Mouse (Mus musculus) gastrocnemius, adult 2 months (tissue): Measurements from ENCODE around the gene Trip10. TPM values are rescaled to one million over a fixed set of nuclear protein-coding genes. Genes with fewer than 3 reads are reported as not detected.

Experiments used
- DNase-seq: peaks from one replicate; pipeline ENCODE4 v3.0.0; 2022
- H3K27ac ChIP-seq: fragments of 200-600 bp; 2 replicates; pipeline ENCODE4 v1.8.1; 2022; ENCODE audit warnings: mild to moderate bottlenecking
- H3K4me3 ChIP-seq: fragments of 200-600 bp; 2 replicates; pipeline ENCODE4 v1.8.1; 2022; ENCODE audit warnings: mild to moderate bottlenecking, moderate library complexity
- CTCF ChIP-seq: fragments of 200-600 bp; IDR thresholded peaks from 2 replicates; pipeline ENCODE4 v1.8.1; 2022; ENCODE audit warnings: antibody characterized with exemption, mild to moderate bottlenecking, moderate library complexity
- intact Hi-C: fragments of 180-260 bp; cut with DNase I; formaldehyde crosslinking; loops from one replicate; pipeline ENCODE4 v1.15.1; 2025
- total RNA-seq, 2 experiments: library from RNA; stranded (reverse); gene quantifications; 2 replicates each; pipeline ENCODE4 v1.2.3; 2021

The Trip10 gene
- total RNA-seq, 2 experiments from 2014 or later, result 170 to 176 TPM

DNA sequence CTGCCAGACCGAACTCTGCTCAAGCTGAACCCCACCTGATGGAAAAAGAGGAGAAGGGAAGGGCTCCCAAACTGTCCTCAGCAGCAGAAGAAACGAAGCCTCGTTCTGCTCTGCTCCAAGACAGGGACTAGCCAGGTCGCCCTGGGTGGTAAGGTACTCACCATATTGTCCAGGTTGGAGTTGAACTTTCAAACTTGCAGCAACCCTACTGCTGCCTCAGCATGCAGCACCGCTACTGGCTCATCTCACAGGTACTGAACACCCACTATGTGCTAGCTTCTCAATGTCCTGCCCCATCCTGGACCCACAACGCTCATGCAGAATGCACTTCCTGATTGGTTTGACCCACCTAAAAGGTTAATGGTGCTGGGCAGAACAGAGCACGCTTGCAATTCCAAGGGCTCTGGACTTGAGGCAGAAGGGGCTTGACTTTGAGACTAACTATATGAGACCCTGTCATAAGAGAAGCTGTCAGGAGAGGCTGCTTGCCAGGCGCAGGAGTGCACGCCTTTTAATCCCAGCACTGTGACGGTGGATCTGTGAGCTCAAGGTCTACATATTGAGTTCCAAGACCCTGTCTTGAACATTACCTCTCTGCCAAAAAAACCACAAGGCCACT lies 3.8 kb upstream of the Trip10 start:
- H3K4me3 ChIP-seq, result no peak overlapping the region
- intact Hi-C loops, result loop anchor here (10.0 kb wide), 1 partner anchor 251 kb away; the partner anchor contains the start of genes Alkbh7 and Clpp
- H3K27ac ChIP-seq, result no peak overlapping the region
- DNase-seq, result peak; percentile 19
- TF ChIP-seq CTCF, result no peak

GRCm38 (mm10) chr17:57246663-57247392 lies 2.4 kb upstream of the Trip10 start:
- DNase-seq, result peak; percentile 19

DNA sequence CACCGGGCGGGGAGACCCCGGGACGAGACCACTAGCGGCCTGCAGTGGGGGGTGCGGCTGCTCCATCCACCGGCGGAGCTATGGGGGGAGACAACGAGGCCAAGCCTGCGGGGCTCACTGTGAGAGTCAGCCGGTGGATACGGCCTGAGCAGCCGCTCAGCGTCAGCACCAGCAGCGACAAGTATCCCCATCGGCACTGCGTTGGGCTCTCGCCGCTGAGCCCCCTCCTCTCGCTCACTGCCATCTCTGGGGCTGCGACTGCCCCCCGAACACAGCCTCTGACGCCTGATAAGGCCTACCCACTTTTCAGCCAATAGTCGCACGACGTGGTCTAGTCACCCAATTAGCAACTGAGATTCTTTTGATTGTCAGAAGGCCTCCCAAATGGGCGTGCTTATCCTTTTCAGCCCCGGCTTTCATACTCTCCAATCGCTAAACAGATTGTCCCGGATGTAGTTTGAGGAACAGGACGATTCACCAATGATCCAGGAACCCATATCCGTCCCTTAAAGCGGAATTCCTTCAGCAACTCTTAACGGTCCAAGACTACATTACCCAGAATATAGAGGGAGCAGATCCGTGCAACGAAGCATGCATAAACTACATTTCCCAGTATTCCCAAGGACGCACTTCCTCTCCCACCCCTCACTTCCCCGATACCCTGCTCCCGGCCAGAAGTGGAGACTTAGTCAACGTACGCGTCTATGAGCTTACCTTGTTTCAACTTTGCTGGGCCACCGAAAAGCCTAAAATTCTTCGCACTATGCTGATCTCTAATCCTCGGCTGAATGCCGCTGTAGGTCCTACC lies 1.7 kb upstream of the Trip10 start:
- intact Hi-C loops, result loop anchor here (10.0 kb wide), 1 partner anchor 253 kb away; the partner anchor contains the start of genes Alkbh7 and Clpp
- Histone ChIP-seq H3K27ac (peak overlapping the region; percentile 95), H3K4me3 (peak overlapping the region; percentile 84)
- DNase-seq, result peak; percentile 92
- TF ChIP-seq CTCF, result no peak

More at GRCm38 (mm10) chr17:57246663-57247392, 2.4 kb upstream of the Trip10 start:
- Histone ChIP-seq H3K27ac (peak overlapping the region; percentile 92), H3K4me3 (peak overlapping the region; percentile 84)
- no peak for TF ChIP-seq CTCF
- intact Hi-C loops, result loop anchor here (10.0 kb wide), 1 partner anchor 252 kb away; the partner anchor contains the start of genes Alkbh7 and Clpp

- peak; percentile 84 for TF ChIP-seq CTCF
- Histone ChIP-seq H3K4me3 (peak within 1 kb of the TSS; percentile 84), H3K27ac (peak within 1 kb of the TSS; percentile 95)
- intact Hi-C loops, result loop anchor here (10.0 kb wide), 1 partner anchor 253 kb away; the partner anchor contains the start of genes Alkbh7 and Clpp
- DNase-seq, result peak; percentile 89
Measured at GRCm38 (mm10) chr17:57248201-57248699, 1.0 kb upstream of the Trip10 start, which contains the start of gene Gpr108. Gene Gpr108, minus strand, starts transcription at chr17:57248446.

DNA sequence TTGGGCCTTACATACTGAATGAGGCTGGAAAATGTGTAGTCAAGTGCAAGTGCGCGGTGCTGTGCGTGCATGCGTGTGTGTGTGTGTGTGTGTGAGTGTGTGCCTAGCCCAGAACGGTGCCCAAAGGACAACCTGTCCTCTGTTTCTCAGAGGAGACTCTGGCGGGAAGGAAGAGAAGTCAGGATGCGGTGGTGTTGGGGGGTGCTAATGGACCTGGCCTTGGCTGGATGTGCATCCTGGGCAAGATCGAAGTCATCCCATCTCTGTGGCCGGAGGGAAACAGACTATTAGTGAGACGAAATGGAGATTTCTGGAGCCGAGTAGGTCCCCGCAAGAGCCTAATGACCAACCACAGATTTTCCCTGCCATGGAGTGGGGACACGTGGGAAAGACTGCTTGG lies 484 bp upstream of the Trip10 start:
- peak overlapping the region; percentile 83 for H3K4me3 ChIP-seq
- peak; percentile 43 for DNase-seq
- intact Hi-C loops, result loop anchor here (1.0 to 10.0 kb wide), 2 partner anchors 27 to 254 kb away; partner anchors contain the start of genes Alkbh7 and Clpp
- no peak for TF ChIP-seq CTCF
- peak overlapping the region; percentile 95 for H3K27ac ChIP-seq

DNA sequence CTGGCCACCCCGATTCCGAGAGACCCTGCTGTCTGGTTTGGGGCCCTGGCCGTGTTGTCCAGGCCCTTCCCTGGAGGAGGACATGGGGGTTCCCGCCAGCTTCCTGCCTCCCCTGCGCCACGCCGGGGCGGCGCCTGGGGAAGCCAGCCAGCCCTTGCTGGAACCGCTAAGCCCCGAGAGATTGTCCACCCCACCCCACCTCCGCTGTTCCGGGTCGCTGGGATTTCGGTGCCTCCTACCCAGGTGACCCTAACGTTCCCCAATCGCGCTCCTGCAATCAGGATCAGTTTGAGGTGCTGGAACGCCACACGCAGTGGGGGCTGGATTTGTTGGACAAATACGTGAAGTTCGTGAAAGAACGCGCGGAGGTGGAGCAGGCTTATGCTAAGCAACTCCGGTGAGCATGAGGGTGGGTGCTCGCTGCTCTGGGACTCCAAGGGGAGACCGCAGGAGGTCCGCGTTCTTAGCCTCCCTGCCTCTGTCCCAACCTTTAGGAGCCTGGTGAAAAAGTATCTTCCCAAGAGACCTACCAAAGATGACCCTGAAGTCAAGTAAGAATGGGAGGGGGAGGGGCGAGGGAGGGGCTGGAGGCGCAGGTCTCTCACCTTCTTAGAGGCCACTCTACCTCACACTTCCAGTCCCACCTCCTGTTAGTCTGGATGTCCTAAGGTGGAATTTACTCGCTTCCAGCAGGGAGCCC lies 1.4 kb downstream of the Trip10 start:
- DNase-seq, result peak; percentile 89
- intact Hi-C loops, result no loop called here
- TF ChIP-seq CTCF, result no peak
- Histone ChIP-seq H3K27ac (peak overlapping the region; percentile 95), H3K4me3 (peak overlapping the region; percentile 83)

DNA sequence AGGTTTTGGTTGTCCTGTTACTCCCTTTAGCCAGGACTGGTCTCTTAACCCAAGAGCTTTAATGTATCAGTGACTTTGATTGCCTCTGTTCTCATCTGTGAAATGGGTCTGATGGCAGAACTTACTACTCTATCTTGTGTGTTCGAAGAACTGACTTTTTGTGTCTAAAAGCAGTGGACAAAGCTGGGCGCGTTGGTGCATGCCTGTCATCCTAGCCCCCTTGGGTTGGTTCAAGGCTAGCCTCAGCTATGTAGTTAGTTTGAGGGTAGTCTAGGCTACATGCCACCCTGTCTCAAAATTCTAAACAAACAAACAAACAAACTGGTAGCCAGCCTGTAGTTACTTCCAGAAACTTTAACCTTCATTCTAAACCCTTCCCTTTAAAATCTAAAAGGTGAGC lies 2.2 kb downstream of the Trip10 start:
- peak; percentile 13 for DNase-seq
- Histone ChIP-seq H3K27ac (peak overlapping the region; percentile 95), H3K4me3 (peak overlapping the region; percentile 83)
- intact Hi-C loops, result no loop called here
- TF ChIP-seq CTCF, result no peak

- intact Hi-C loops, result no loop called here
- Histone ChIP-seq H3K4me3 (0 out of 2 replicates have a peak overlapping the region, but pooled peaks have one; percentile 13), H3K27ac (peak overlapping the region; percentile 57)
- no peak for TF ChIP-seq CTCF
- DNase-seq, result peak; percentile 14
Measured at GRCm38 (mm10) chr17:57253306-57253705, 4.1 kb downstream of the Trip10 start.

GRCm38 (mm10) chr17:57255354-57255753 lies 6.1 kb downstream of the Trip10 start:
- H3K27ac ChIP-seq, result peak overlapping the region; percentile 81
- peak; percentile 82 for DNase-seq
- intact Hi-C loops, result no loop called here
- TF ChIP-seq CTCF, result no peak
- peak overlapping the region; percentile 44 for H3K4me3 ChIP-seq

GRCm38 (mm10) chr17:57256921-57257485 lies 7.7 kb downstream of the Trip10 start:
- peak; percentile 11 for DNase-seq
- TF ChIP-seq CTCF, result no peak
- H3K27ac ChIP-seq, result peak overlapping the region; percentile 81; the same call in 1 of the 2 replicates
- intact Hi-C loops, result no loop called here
- no peak overlapping the region for H3K4me3 ChIP-seq

DNA sequence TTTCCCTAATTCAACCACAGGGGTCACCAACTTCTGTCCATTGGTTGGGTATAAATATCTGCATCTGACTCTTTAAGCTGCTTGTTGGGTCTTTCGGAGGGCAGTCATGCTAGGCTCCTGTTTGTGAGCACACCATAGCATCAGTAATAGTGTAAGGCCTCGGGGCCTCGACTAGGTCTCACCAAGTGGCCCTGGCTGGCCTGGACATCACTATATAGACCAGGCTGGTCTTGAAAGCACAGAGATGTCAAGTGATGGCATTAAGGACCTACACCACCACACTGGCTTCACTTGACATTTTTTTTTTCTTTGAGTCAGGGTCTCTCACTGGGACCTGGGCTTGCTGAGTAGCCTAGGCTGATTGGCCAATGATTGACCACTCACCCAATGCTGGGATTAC lies 8.9 kb downstream of the Trip10 start:
- peak overlapping the region; percentile 89 for H3K27ac ChIP-seq
- TF ChIP-seq CTCF, result no peak
- no peak overlapping the region for H3K4me3 ChIP-seq
- no peak for DNase-seq
- intact Hi-C loops, result no loop called here
